Mouse (Mus musculus) left cerebral cortex, adult 9 months (tissue): Measurements from ENCODE around the gene Mgl2.
"Not testable (repeated sequence)": the region's sequence is repeated elsewhere in the genome, so short reads cannot be mapped to it uniquely, and the experiment has no call there.

ENCODE experiments used
- DNase-seq, 2 experiments: peaks; one replicate each; pipeline ENCODE4 v3.0.0; 2022; ENCODE audit warnings: low spot score in 2 of 2

The Mgl2 gene

GRCm38 (mm10) chr11:70129926-70130379 lies at the start of gene Mgl2:
Mgl2 (plus strand) TSS chr11:70130329.
- DNase-seq: no peak

- DNase-seq: no peak
Measured at GRCm38 (mm10) chr11:70080803-70081590, 49.1 kb upstream of the Mgl2 start.

- DNase-seq: peak in 1 of 2 experiments; percentile 9
Measured at GRCm38 (mm10) chr11:70084563-70084962, 45.6 kb upstream of the Mgl2 start.

DNA sequence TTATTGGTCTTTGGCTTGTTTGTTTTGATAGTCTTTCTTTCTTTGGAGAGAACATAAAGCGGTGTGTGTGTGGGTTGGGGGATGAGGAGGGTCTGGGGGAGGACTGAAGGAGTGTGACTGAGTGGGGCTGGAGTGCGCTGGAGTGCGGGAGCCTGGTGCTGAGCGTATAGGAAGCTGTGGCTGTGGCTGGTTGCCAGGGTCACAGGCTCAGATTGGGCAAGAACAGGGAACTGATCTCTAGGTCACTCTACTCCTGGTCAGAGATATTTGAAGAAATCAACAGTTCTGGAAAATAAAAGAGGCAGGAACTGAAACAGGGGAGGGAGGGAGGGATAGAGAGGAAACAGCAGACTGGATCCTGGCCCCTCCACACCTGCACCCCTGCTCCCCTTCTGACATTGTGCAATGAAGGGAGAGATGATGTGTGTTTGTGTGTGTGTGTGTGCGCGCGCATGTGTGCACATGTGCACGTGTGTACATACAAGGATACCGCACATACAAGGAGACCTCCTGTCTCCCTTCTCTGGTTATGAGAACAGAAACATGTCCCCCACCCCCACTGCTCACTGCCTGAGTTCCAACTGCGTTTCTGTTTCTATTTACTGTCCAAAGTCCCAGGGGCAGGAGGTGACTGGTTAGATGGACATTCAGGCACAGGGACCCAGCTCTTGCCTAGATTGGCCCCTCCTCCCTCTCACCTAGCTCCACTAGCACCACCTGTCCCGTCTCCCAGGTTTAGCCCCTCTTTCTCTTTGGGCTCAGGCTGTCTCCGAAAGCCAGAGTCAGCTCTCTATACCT lies 37.9 kb upstream of the Mgl2 start, which contains the start of gene Asgr2:
TSS of gene Asgr2 (plus strand) at position 659 of the 798 bp plus-strand sequence.
- no peak for DNase-seq

- no peak for DNase-seq
Measured at GRCm38 (mm10) chr11:70097396-70097795, 32.7 kb upstream of the Mgl2 start.

- DNase-seq: no peak
Measured at GRCm38 (mm10) chr11:70099102-70099501, 31.0 kb upstream of the Mgl2 start.

GRCm38 (mm10) chr11:70099809-70100208 lies 30.3 kb upstream of the Mgl2 start:
- no peak for DNase-seq

DNA sequence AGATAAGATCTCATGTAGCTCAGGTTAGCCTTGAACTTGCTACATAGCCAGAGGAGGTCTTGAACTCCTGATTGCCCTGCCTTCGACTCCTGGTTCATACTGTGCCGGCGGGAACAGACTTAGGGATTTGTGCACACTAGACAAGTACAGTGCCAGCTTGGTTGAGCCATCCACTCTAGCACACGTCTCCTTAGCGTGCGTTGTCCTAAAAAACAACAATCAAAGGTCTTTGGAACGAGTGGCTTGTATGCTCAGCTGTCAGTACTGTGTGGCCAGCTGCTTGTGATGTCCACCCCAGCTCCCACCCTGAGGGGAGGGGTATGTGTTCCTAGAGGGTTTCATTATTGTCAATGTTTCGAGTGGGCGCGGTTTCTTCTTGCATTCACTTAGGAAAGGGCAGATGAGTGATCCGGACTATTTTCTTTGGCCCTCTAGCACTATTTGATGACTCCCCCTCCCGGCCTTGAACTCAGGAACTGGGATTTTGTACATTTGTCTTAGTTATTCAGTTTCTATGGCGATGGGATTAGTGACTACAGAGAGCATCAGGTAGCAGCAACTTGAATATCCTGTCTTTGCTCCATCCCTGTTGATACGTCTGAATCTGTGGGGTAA lies 26.3 kb upstream of the Mgl2 start:
- DNase-seq: no peak

DNA sequence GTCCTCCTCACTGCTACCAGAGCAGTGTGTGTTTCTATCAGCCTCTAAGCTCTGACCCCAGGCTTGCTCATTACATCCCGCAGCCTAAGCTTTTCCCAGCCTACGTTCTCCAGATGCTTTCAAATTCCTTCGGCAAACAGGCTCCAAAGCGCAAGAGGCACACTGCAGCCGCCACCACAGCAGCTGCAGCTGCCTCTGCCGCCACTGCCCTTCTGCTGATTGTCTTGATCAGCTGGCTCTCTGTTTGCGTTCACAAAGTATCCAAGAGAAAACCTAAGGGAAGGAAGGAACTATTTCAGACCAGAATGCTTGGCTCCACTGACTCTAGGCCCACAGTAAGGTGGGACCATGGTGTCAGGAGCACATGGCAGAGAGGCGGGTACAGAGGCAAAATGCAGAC lies 23.0 kb upstream of the Mgl2 start:
- no peak for DNase-seq

GRCm38 (mm10) chr11:70110146-70110545 lies 20.0 kb upstream of the Mgl2 start:
- no peak for DNase-seq

- no peak for DNase-seq
Measured at GRCm38 (mm10) chr11:70114562-70114961, 15.6 kb upstream of the Mgl2 start.

DNA sequence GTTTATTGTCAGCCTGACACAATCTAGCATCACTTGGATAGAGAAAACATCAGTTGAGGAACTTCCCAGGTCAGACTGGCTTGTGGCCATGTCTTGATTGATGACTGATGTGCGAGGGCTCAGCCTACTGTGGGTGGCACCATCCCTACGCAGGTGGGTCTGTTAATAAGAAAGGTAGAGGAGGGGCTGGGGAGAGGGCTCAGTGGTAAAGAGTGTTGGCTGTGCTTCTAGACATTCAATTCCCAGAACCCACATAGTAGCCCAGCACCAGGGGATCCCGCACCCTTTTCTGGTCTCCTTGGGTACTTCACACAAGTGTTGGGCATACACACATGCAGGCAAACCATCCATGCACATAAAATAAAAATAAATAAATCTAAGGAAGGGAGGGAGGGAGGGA lies 14.2 kb upstream of the Mgl2 start:
- DNase-seq: no peak

- DNase-seq: not testable (repeated sequence)
Measured at GRCm38 (mm10) chr11:70135001-70135400, 4.9 kb downstream of the Mgl2 start.

GRCm38 (mm10) chr11:70135925-70136324 lies 5.8 kb downstream of the Mgl2 start:
- not testable (repeated sequence) for DNase-seq

DNA sequence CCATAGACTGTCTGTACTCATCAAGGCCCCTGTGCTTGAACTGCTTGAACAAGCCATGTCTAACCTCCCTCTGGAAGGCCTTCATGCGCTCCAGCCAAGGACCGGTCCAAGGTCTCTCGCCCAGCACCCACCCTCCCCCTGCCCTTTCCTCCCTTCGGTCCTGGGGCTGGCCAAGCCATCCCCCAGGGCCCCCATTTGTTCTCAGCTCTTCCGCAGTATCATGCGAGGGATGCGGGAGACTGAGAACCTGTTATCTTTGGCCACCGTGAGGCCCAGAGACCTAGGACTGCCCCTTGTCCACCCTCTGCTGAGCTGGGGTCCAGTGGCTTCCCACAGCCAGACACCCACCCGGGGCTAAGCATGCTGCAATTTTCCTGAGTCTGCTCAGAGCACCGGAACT lies 9.0 kb downstream of the Mgl2 start:
- no peak for DNase-seq

DNA sequence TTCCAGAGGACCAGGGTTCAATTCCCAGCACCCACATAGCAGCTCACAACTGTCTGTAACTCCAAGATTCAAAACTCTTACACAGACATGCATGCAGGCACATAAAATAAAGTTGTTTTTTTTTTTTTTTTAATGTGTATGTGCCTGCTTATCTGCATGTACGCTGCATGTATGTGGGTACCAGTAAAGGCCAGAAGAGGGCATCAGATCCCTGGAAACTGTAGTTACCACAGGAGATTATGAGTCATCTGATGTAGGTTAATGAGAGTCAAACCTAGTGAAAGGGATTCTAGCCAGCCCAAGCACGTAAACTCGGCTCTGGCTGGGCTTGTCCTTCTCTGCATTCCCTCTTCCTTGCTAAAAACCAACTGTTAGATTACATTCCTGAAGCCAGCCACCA lies 20.9 kb downstream of the Mgl2 start:
- DNase-seq: no peak

GRCm38 (mm10) chr11:70155897-70156296 lies 25.8 kb downstream of the Mgl2 start, which contains the start of gene Clec10a:
Clec10a (plus strand) TSS chr11:70156197.
- DNase-seq: not testable (repeated sequence)

GRCm38 (mm10) chr11:70162336-70162735 lies 32.2 kb downstream of the Mgl2 start:
- DNase-seq: no peak

- DNase-seq: no peak
Measured at GRCm38 (mm10) chr11:70165972-70166921, 36.1 kb downstream of the Mgl2 start.

GRCm38 (mm10) chr11:70168136-70168535 lies 38.0 kb downstream of the Mgl2 start:
- DNase-seq: no peak

DNA sequence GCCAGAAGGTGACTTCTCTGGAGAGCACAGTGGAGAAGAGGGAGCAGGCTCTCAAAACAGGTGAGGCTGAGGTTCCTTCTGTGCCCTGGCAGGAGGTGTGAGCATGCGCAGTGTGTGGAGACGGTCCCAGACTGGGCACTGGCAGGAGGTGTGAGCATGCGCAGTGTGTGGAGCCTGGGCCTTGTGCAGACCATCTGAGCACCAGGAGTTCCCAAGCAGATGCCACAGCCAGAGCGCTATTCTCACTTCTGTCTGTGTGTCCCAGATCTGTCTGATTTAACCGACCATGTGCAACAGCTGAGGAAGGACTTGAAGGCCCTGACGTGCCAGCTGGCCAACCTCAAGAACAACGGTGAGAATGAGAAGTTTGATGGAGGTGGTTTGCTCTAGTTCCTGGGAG lies 39.3 kb downstream of the Mgl2 start:
- DNase-seq: not testable (repeated sequence)
